Mouse (Mus musculus): ENCODE data around the gene Nipsnap1. TPM values are rescaled to one million over a fixed set of nuclear protein-coding genes. Genes with fewer than 3 reads are reported as not detected.

Nipsnap1 gene
- total RNA-seq (2023): 10 to 100 TPM; 26.0 to 27.1 TPM

DNA sequence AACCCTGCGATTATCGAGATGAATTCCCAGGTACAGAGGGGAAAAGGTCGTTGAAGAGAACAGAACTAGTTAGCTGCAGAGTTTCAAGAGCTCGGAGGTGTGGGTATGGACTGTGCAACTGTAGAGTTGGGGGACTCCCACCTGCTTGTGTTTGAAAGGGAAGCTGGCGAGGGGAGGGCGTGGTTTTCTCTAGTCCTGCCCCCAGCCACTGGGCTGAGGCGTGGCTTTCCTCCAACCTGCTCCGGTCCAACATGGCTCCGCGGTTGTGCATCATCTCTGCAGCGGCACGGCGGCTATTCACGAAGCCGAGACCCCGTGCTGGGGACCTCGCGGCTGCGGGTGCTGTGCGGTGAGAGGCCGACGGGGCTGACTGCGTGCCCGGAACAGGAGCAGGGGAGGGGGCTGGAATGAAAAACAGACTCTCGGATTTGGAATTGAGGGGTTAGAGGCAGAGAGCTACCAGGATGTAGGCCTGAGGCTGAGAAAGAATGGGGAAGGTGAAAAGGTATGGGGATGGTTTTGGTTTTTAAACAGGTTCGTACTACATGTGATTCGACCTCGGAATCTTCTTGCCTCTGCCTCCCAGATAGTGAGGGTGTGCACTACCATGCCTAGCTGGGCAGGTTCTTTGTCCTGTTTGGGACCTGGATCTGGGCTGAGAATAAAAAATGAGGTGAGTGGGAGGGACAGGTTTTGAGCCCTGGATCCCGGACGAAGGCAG is at the start of gene Nipsnap1:
TSS of gene Nipsnap1 (plus strand) at position 197 of the 721 bp plus-strand sequence.

GRCm38 (mm10) chr11:4849258-4849943 is 24.4 kb upstream of the Nipsnap1 start, which contains the start of gene Nf2:
Gene Nf2 (minus strand): TSS chr11:4849536.

DNA sequence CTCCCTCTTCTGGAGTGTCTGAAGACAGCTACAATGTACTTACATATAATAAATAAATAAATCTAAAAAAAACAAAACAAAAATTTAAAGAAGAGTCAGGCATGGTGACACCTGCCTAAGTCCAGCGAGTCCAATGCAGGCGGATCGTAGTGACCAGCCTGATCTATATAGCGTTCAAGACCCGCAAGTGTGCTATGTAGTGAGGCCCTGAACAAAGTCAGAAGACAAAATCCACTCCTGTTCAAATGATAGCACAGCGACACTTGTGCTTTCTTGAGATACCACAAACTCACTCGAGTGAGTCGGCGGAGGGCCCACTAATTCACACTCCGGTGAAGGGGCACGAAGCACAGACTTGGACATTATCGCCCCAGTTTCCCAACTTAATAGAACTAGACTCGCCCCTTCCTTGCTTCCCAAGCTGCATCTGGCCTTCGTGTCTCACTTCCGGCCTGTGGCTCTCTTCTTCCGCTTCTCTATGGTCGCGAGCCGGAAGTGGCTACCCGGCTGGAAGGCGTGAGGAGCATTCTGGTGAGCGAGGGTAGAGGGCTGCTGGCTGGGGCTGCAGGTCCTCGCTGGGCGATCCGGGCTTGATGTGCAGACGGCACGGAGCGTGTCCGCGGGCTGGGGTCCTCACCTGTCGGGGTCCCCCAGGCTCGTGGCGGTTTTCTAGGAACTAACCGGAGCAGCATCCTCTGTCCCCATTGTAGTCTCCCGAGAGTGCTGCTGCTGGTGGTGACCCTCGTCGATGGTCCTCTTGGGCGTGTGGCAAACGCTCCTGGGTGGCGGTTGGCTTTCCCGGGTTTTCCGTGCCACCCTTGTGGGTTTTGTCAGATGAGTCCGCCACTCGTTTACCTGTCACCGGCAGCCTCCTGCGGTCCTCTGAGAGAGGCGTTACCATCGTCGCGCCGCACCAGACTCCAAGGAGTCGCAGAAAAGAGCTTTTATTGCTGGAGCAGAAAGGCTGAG is 21.4 kb downstream of the Nipsnap1 start, which contains the start of gene Thoc5:
TSS of gene Thoc5 (plus strand) at position 473 of the 969 bp plus-strand sequence.

Other genes with a start within 250 kb of the Nipsnap1 start
- gene Ascc2, start 236.2 kb upstream of the Nipsnap1 start, total RNA-seq (2023): 10 to 100 TPM; 30.4 to 31.0 TPM
- gene Uqcr10, start 169.6 kb upstream of the Nipsnap1 start, total RNA-seq (2023): 100 to 1,000 TPM; 122 to 140 TPM
- 10 to 100 TPM; 30.5 to 33.3 TPM for gene Zmat5, start 169.3 kb upstream of the Nipsnap1 start, total RNA-seq (2023)
- gene Cabp7, start 127.2 kb upstream of the Nipsnap1 start, total RNA-seq (2023): under 1 TPM; 0.21 to 0.47 TPM
- gene Nf2, start 24.4 kb upstream of the Nipsnap1 start, total RNA-seq (2023): 10 to 100 TPM; 53.7 to 57.5 TPM
- 10 to 100 TPM; 42.6 to 42.8 TPM for gene Thoc5, start 21.4 kb downstream of the Nipsnap1 start, total RNA-seq (2023)
- 1 to 10 TPM; 3.3 to 3.5 TPM for gene Nefh, start 74.1 kb downstream of the Nipsnap1 start, total RNA-seq (2023)
- gene Ap1b1, start 112.9 kb downstream of the Nipsnap1 start, total RNA-seq (2023): 10 to 100 TPM; 89.9 to 92.1 TPM
- gene Rasl10a, start 184.2 kb downstream of the Nipsnap1 start, total RNA-seq (2023): not detected
- under 1 TPM in 1 of 2 experiments, not detected in 1; 0.53 TPM for gene Gas2l1, start 191.4 kb downstream of the Nipsnap1 start, total RNA-seq (2023)
- 1 to 10 TPM; 4.8 to 6.0 TPM for gene Rhbdd3, start 225.0 kb downstream of the Nipsnap1 start, total RNA-seq (2023)
- 100 to 1,000 TPM; 562 to 608 TPM for gene Ewsr1, start 225.3 kb downstream of the Nipsnap1 start, total RNA-seq (2023)